Mouse (Mus musculus) mesoderm, embryonic 11.5 days (tissue): ENCODE measurements around the gene 9530068E07Rik.
"Not testable (repeated sequence)": the region's sequence is repeated elsewhere in the genome, so short reads cannot be mapped to it uniquely, and the experiment has no call there.

ENCODE experiments used
- DNase-seq: peaks from one replicate; pipeline ENCODE4 v3.0.0-alpha.2; 2012; ENCODE audit warnings: low read depth, low spot score

The 9530068E07Rik gene

DNA sequence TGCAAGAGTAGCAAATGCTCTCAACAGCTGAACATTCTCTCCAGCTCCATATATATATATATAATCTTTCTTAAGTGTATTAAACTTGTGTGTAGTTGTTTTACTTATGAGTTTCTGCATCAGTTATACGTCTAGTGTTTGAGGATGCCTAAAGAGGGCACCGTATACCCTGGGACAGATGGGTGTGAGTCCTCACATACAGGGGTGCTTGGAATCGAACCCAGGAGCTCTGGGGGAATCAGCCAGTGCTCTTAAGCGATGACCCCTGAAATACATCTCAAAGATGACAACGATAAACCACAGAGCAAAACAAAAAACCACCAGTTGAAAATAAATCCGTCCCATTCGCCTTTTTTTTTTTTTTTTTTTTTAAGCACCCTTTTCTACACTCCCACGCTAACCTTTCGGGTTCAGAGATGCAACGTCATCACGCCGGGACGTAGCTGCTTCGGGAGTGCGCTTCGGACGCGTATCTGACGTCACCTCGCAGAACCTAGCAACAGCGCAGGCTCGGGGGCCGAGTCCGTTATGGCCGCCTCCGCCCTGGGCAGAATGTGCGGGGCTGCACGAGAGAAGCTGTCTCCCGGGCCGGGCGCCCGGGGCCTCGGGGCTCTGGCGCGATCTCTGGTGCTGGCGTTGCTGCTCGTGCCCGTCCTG is at the start of gene 9530068E07Rik:
9530068E07Rik (plus strand) TSS at position 489 of the 657 bp plus-strand sequence.
- DNase-seq, result peak; percentile 95

- DNase-seq, result peak; percentile 79
These were observed 49.6 kb upstream of the 9530068E07Rik start for GRCm38 (mm10) chr11:52346635-52347005.

DNA sequence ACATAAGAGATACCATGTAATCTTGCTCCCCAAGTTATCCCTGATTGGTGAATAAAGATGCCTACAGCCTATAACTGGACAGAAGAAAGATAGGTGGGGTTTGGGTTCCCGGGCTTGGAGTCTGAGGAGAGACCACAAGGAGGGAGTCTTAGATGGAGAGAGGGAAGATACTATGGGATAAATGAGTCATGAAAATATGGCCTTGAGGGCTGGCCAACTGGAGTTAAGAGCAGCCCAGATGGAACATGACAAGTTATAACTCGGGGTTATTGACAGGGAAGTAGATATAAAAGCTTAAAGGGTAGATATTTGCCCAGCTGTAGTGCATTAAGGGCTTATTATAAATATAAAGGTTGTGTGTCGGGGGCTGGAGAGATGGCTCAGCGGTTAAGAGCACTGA is 48.1 kb upstream of the 9530068E07Rik start:
- no peak for DNase-seq

GRCm38 (mm10) chr11:52348724-52349123 is 47.5 kb upstream of the 9530068E07Rik start:
- no peak for DNase-seq

DNA sequence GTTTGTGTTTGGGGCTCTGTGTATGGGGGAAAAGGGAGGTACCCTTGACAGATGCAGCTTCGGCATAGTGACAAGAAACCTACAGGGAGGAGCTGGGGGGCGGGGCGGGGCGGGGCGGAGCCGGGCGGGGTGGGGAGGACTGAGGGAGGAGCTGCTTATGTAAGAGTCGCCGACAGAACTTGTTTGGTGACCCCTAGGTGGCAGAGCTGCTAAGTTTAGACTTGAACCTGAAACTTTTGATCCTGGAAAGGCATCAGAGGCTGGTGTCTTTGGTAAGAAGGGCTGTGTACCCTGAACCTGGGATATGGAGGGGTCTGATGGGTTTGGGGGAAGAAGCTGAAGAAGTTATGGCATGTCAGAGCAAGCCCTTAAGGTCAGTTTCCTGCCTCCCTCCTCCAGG is 45.3 kb upstream of the 9530068E07Rik start:
- no peak for DNase-seq

GRCm38 (mm10) chr11:52352271-52352670 is 44.0 kb upstream of the 9530068E07Rik start:
- DNase-seq, result no peak

GRCm38 (mm10) chr11:52354644-52355043 is 41.6 kb upstream of the 9530068E07Rik start:
- DNase-seq, result no peak

- no peak for DNase-seq
These were observed 40.6 kb upstream of the 9530068E07Rik start for GRCm38 (mm10) chr11:52355601-52356000.

DNA sequence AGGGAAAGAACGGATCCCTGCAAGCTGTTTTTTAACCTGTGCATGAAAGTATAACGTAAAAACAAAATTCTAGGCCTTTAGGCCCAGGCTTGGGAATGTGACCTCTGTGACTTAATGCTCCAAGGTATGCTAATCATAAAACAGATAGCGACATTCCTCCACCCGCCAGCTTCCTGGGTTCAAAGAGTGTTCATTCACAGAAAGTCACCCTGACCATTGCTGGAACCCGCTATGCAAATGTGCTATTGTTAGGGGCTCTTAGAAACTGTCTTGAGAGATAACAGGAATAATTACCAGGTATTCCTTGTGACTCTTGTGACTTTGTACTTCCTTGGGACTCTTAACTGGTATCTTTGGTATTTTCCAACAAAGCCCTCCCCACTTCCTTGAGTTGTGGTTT is 39.1 kb upstream of the 9530068E07Rik start:
- DNase-seq, result not testable (repeated sequence)

GRCm38 (mm10) chr11:52358520-52358919 is 37.7 kb upstream of the 9530068E07Rik start:
- DNase-seq, result no peak

- DNase-seq, result no peak
These were observed 36.4 kb upstream of the 9530068E07Rik start for GRCm38 (mm10) chr11:52359686-52360470.

DNA sequence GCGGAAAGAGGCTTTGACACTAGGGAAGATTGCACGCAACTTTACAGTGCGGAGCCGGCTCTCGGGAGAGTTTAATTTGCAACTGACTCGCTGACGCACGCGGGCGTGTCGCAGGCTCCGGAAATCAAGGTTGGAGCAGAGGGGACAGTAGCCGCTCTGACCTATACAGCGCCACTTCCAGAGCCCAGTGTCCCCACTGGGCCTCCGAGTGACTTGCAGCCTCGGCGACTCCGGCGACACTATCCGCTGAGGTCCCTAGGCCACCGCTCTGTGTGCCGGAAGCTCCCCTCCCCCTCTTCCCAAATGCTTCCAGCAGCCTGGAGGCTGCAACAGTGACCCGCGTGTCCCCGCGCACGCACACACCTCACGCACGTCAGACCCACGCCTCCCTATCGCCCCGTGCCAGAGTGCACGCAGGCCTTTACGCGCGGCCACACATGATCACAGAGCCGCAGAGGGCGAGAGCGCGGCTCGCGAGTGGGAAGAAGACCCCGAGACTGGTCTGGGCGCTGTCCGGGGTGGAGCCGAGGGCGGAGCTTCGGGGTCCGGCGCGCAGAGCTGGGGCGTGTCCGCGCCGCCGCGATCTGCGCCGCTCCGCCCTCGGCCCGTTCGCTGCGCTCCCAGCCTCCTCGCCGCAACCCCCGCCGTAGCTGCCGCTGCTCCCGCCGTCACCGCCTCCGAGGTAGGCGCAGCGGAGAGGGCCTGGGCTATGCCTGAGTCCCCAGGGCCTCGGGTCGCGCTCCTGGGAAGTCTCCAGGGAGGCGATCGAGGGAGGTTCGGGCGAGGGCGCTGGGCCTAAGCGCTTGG is 35.6 kb upstream of the 9530068E07Rik start, which contains the start of gene Vdac1:
Vdac1 (plus strand) TSS at position 390 of the 807 bp plus-strand sequence.
- peak; percentile 87 for DNase-seq

DNA sequence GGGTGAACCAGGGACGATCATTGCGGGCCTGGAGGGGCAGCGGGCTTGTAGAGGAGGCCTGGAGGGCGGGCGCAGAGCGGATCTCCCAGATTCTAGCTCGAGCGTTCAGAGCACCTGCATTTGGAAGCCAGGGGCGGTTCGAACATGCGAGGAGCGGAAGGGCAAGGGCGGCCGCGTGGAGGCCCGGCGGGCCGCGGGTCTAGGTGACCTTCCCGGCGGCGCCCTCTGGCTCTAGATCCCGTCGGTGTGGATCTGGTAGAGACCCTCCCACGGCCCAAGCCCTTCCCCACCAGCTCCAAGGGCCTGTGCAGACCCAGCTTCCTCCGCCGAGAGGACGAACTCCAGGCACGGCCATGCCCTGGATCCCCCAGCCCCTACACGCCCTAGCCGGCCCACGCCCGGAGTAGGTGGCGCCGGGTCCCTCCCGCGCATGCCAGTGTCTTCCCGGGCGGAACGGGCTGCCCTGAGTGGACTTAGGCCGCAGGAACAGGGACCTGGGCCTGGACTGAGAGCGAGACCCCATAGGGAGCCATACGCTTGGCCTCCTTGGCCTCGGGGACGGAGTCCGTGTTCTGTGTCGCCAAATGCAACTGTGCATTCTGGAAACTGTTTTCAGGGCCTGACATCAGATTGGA is 34.8 kb upstream of the 9530068E07Rik start:
- no peak for DNase-seq

DNA sequence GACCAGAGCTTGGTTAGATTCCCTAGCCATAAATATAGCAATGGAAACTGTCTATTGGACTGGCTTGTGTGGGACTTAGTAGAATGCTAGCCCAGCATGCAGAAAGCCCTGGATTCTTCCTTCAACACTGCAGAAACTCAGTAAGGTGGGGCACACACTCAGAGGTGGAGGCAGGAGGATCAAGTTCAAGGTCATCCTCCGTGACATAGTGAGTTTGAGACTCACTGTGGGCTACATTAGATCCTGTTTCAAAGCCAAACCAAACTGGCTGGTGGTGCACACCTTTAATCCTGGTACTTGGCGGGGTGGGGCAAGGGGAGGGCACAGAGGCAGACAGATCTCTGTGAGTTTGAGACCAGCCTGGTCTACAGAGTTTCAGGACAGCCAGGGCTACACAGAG is 31.9 kb upstream of the 9530068E07Rik start:
- DNase-seq, result no peak

DNA sequence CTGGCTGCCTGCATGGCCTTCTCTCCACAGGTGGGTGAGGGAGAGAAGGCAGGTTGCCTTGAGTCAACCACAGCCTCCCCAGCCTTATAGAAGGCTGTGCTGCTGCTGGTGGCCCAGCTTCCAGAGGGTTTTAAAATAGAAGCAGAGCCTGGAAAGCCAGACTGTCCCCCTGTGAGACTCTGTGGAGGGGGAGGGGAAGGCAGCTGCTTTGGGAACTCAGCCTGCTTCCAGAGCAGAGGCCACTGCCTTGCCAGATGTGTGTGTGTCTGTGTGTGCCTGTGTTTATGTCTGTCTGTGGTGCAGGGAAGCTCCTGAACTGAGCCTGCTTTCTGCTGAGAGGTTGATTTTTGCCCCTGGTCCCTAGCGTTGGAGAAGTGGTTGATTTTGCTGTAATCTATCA is 31.1 kb upstream of the 9530068E07Rik start:
- DNase-seq, result no peak

- DNase-seq, result no peak
These were observed 29.9 kb upstream of the 9530068E07Rik start for GRCm38 (mm10) chr11:52366358-52366757.

GRCm38 (mm10) chr11:52368176-52368985 is 27.8 kb upstream of the 9530068E07Rik start:
- DNase-seq, result no peak

GRCm38 (mm10) chr11:52369252-52370134 is 26.7 kb upstream of the 9530068E07Rik start:
- no peak for DNase-seq

DNA sequence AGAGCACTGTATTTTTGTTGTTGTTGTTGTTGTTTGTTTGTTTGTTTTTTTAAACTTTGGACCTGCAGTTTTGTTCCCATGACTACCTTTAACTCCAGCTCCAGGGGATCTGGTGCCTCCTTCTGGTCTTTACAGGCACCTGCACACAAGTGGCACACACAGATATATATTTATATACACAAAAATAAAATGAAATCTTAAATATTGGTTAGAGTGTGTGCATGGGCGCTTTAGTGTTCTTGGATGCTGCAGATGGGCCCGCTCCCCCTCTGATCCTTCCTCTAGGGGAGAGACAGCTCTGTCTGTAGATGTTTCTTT is 26.1 kb upstream of the 9530068E07Rik start:
- DNase-seq, result no peak

DNA sequence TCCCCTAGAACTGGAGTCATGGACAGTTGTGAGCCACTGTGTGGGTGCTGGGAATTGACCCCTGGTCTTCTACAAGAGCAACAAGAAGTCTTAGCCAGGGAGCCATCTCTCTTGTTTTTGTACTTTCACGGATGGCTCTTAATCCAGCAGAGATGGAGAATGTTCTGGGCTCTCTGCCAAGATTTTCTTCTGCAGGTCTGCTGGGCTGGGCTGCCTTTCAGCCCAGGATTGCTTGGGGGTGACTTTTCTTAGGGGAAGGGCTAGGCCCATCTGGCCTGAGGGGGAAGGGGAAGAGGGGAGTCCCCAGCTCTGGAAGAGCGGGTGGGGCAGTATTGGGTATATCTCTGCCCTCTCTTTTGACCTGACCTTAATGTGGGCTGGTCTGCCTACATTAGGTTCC is 25.7 kb upstream of the 9530068E07Rik start:
- no peak for DNase-seq
